Mouse (Mus musculus) limb, embryonic 12.5 days (tissue): ENCODE measurements at regions not wholly inside any gene's neighbourhood (a gene's known extent, or its start where the extent isn't known, plus 50 kb on each side); places are given as distances from the start of the nearest gene placed in this dataset.

Source experiments
- ATAC-seq: fragments of 200-750 bp; cut with Nextera tagmentation; 2 replicates; pipeline ENCODE4 v1.8.0; 2017; ENCODE audit warnings: low read depth, moderate TSS enrichment; ENCODE audit not compliant: insufficient number of reproducible peaks, insufficient read depth, low FRiP score, low TSS enrichment
- H3K27ac ChIP-seq: fragments of 300-500 bp; sonication (generic); 2 replicates; pipeline ENCODE4 v1.5.1; 2016; ENCODE audit warnings: mild to moderate bottlenecking, moderate library complexity
- H3K27me3 ChIP-seq: fragments of 300-500 bp; sonication (generic); 2 replicates; pipeline ENCODE4 v1.6.1; 2016; ENCODE audit warnings: mild to moderate bottlenecking, moderate library complexity
- H3K36me3 ChIP-seq: fragments of 300-500 bp; sonication (generic); 2 replicates; pipeline ENCODE4 v1.6.1; 2016; ENCODE audit warnings: mild to moderate bottlenecking, moderate library complexity
- H3K4me1 ChIP-seq: fragments of 300-500 bp; sonication (generic); replicated peaks from 2 replicates; pipeline ENCODE4 v1.6.1; 2016
- H3K4me2 ChIP-seq: fragments of 300-500 bp; sonication (generic); 2 replicates; pipeline ENCODE4 v1.6.1; 2016; ENCODE audit warnings: mild to moderate bottlenecking, moderate library complexity
- H3K4me3 ChIP-seq: fragments of 300-500 bp; sonication (generic); replicated peaks from 2 replicates; pipeline ENCODE4 v1.5.1; 2016; ENCODE audit warnings: mild to moderate bottlenecking
- H3K9ac ChIP-seq: fragments of 300-500 bp; sonication (generic); replicated peaks from 2 replicates; pipeline ENCODE4 v1.6.1; 2016; ENCODE audit warnings: mild to moderate bottlenecking, moderate library complexity
- H3K9me3 ChIP-seq: fragments of 300-500 bp; sonication (generic); 2 replicates; pipeline ENCODE4 v1.6.1; 2016; ENCODE audit warnings: mild to moderate bottlenecking, moderate library complexity
- WGBS: fragments of 180-500 bp; shearing (Covaris S2); methylation state at CpG from one replicate; pipeline ENCODE4 v1.1.7; 2016; 5-methylcytosine and 5-hydroxymethylcytosine counted together

GRCm38 (mm10) chr1:35930351-35930750, 137.8 kb upstream of the Hs6st1 start:
- Histone ChIP-seq H3K4me2 (no peak overlapping the region), H3K9ac (no peak overlapping the region), H3K27ac (no peak overlapping the region), H3K27me3 (no peaks in the 10 kb centered on the region), H3K4me1 (peaks cover 15% of the 10 kb centered on the region), H3K9me3 (no peaks in the 10 kb centered on the region), H3K36me3 (no peaks in the 10 kb centered on the region), H3K4me3 (no peak overlapping the region)
- 40% methylated on average over 3 of the region's 3 CpGs for WGBS
- ATAC-seq: no peak

DNA sequence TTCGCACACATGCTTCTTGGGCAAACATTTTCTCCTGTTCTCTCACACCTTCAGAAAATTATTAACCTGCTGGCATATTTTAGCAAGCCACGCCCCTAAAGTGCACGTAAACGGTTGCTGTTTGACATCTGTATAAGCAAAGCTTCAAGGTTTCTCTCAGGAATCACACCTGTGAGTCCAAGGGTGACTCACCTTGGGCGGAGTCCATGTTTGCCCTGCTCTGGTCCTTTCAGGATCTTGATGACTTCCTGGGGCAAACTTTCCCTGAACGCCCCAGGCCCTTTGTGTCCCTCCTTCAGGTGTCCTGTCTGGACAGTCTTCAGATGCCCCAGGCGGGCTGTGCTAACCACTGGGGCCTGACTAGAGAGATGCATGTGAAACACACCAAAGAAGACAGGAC, 137.1 kb upstream of the Hs6st1 start:
- Histone ChIP-seq H3K4me2 (no peak overlapping the region), H3K27ac (no peak overlapping the region), H3K4me3 (no peak overlapping the region), H3K9ac (no peak overlapping the region), H3K27me3 (no peaks in the 10 kb centered on the region), H3K36me3 (no peaks in the 10 kb centered on the region), H3K4me1 (peaks cover 15% of the 10 kb centered on the region), H3K9me3 (no peaks in the 10 kb centered on the region)
- ATAC-seq: no peak
- WGBS: 81% methylated on average over 7 of the region's 7 CpGs

GRCm38 (mm10) chr1:35933511-35933910, 134.7 kb upstream of the Hs6st1 start:
- ATAC-seq: no peak
- Histone ChIP-seq H3K4me2 (no peak overlapping the region), H3K4me1 (peaks cover 6% of the 10 kb centered on the region), H3K9ac (no peak overlapping the region), H3K27ac (no peak overlapping the region), H3K4me3 (no peak overlapping the region), H3K9me3 (no peaks in the 10 kb centered on the region), H3K36me3 (no peaks in the 10 kb centered on the region), H3K27me3 (no peaks in the 10 kb centered on the region)
- 93% methylated on average over 7 of the region's 7 CpGs for WGBS

DNA sequence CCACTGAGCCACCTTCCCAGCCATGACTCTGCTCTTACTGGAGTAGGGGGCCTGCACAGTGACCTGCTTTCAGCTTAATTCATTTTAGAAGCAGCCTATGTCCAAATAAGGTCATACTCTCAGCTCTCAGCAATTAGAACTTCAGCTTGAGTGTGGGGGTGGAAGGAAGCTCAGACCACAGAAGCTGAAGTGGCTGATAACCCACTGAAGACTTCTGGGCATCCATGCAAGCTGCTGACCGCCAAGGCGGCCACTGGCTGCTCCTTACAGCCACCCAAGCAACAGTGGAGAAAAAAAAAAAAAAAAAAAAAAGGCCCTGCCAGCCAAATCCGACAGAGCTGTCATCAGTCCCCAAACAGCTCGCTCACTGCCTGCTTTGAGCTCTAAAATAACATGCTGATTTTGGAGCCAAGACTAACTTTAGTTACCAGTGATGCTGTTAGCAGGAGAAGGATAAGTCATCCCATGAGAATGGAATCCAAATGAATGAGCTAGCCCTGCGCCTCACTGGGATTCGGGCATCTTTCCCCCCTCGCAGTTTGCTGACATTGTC, 133.0 kb upstream of the Hs6st1 start:
- no peak overlapping the region for H3K4me3 ChIP-seq
- no peak overlapping the region for H3K9ac ChIP-seq
- H3K4me2 ChIP-seq: no peak overlapping the region
- ATAC-seq: no peak
- WGBS: 52% methylated on average over 7 of the region's 7 CpGs
- peaks cover 6% of the 10 kb centered on the region for H3K4me1 ChIP-seq
- no peaks in the 10 kb centered on the region for H3K27me3 ChIP-seq
- no peak overlapping the region for H3K27ac ChIP-seq
- no peaks in the 10 kb centered on the region for H3K36me3 ChIP-seq
- no peaks in the 10 kb centered on the region for H3K9me3 ChIP-seq

GRCm38 (mm10) chr1:35936362-35937093, 131.7 kb upstream of the Hs6st1 start:
- WGBS: 72% methylated on average over 5 of the region's 5 CpGs
- no peak overlapping the region for H3K9ac ChIP-seq
- ATAC-seq: no peak
- no peak overlapping the region for H3K4me3 ChIP-seq
- no peak overlapping the region for H3K27ac ChIP-seq
- no peaks in the 10 kb centered on the region for H3K36me3 ChIP-seq
- peaks cover 10% of the 10 kb centered on the region for H3K4me1 ChIP-seq
- no peak overlapping the region for H3K4me2 ChIP-seq
- H3K9me3 ChIP-seq: no peaks in the 10 kb centered on the region
- H3K27me3 ChIP-seq: no peaks in the 10 kb centered on the region

DNA sequence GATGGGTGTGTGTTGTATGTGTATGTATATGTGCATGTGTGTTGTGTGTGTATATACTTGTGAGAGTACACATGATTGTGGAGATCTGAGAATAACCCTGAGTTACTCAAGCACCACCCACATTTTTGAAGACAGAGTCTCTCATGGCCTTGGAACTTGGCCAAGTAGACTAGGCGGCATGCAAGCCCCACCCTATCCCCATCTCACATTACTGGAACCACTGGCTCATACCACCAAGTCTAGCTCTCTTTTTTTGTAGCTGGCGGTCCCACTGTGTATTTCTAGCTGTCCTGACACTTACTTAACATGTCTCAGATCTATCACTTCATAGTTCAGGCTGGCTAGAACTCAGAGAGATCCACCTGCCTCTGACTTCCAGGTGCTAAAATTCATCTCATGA, 128.0 kb upstream of the Hs6st1 start:
- H3K36me3 ChIP-seq: no peaks in the 10 kb centered on the region
- no peaks in the 10 kb centered on the region for H3K9me3 ChIP-seq
- WGBS: 67% methylated on average over 2 of the region's 2 CpGs
- no peak overlapping the region for H3K4me3 ChIP-seq
- H3K27me3 ChIP-seq: no peaks in the 10 kb centered on the region
- no peak overlapping the region for H3K27ac ChIP-seq
- ATAC-seq: no peak
- H3K9ac ChIP-seq: no peak overlapping the region
- H3K4me1 ChIP-seq: peaks cover 12% of the 10 kb centered on the region
- H3K4me2 ChIP-seq: no peak overlapping the region

GRCm38 (mm10) chr1:35941642-35942077, 126.5 kb upstream of the Hs6st1 start:
- no peak overlapping the region for H3K9ac ChIP-seq
- H3K4me3 ChIP-seq: no peak overlapping the region
- no peaks in the 10 kb centered on the region for H3K36me3 ChIP-seq
- H3K9me3 ChIP-seq: no peaks in the 10 kb centered on the region
- H3K27ac ChIP-seq: no peak overlapping the region
- no peaks in the 10 kb centered on the region for H3K27me3 ChIP-seq
- no peak overlapping the region for H3K4me2 ChIP-seq
- ATAC-seq: no peak
- H3K4me1 ChIP-seq: peaks cover 12% of the 10 kb centered on the region
- 21% methylated on average over 8 of the region's 8 CpGs for WGBS

DNA sequence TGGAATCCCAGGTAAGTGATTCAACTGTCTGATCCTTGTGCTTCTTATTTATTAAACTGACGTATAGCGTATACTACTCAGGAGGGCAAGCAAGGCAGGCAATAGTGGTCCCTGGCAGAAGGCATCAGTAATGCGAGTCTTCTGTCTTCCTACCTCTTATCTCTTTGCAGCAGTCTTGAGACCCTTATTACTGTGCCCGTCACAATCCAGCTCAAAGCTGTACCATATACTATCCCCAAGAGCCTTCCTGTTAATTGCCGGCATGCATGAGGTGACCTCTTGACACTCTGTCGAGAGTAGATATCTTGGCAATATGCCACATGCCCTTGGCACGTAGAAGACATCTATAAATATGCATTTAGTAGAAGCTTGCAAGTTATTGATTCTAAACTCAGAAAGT, 126.0 kb upstream of the Hs6st1 start:
- Histone ChIP-seq H3K27ac (no peak overlapping the region), H3K9me3 (no peaks in the 10 kb centered on the region), H3K36me3 (no peaks in the 10 kb centered on the region), H3K9ac (no peak overlapping the region), H3K27me3 (no peaks in the 10 kb centered on the region), H3K4me3 (no peak overlapping the region), H3K4me1 (peaks cover 12% of the 10 kb centered on the region), H3K4me2 (no peak overlapping the region)
- WGBS: 68% methylated on average over 7 of the region's 7 CpGs
- ATAC-seq: no peak

DNA sequence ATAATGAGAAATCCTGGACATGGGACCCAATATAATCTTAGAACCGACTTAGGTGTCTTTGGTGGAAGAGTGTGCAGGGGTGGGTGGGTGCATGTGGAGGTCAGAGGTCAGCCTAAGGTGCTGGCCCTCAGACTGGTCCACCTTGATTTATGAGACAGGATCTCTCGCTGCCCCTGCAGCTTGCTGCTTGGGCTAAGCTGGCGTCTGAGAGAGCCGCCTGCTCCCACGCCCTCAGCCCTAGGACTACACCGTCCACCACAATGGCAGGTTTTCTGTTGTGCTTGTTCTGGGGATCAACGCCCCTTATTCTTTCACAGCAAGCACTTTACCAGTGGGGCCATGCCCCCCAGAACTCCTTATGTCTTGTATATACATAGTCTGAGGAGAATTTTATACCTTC, 124.4 kb upstream of the Hs6st1 start:
- H3K4me3 ChIP-seq: no peak overlapping the region
- no peak overlapping the region for H3K4me2 ChIP-seq
- no peaks in the 10 kb centered on the region for H3K36me3 ChIP-seq
- H3K9ac ChIP-seq: no peak overlapping the region
- H3K27ac ChIP-seq: no peak overlapping the region
- no peaks in the 10 kb centered on the region for H3K9me3 ChIP-seq
- peaks cover 12% of the 10 kb centered on the region for H3K4me1 ChIP-seq
- no peak for ATAC-seq
- no peaks in the 10 kb centered on the region for H3K27me3 ChIP-seq
- 29% methylated on average over 7 of the region's 7 CpGs for WGBS

GRCm38 (mm10) chr1:35944376-35944775, 123.8 kb upstream of the Hs6st1 start:
- Histone ChIP-seq H3K4me3 (no peak overlapping the region), H3K9me3 (no peaks in the 10 kb centered on the region), H3K36me3 (no peaks in the 10 kb centered on the region), H3K4me1 (peaks cover 12% of the 10 kb centered on the region), H3K27me3 (no peaks in the 10 kb centered on the region), H3K4me2 (no peak overlapping the region), H3K27ac (no peak overlapping the region), H3K9ac (no peak overlapping the region)
- 67% methylated on average over 5 of the region's 5 CpGs for WGBS
- ATAC-seq: no peak

DNA sequence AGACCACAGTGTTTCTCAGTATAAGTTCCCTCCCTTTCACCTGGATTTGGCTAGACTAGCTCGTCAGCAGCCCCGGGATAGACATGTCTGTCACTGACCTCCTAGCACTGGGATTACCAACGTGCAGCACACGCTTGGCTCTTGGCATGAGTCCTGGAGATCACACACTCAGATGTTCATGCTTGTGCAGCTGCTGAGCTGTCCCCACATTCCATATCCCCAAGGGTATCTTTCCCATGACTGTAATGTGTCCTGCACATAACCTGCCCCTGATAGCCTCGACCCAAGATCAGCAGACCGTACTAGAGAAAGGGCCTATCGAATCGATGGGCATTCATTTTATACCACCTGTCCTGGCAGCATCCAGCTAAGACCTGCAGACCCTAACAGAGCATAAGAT, 123.4 kb upstream of the Hs6st1 start:
- Histone ChIP-seq H3K27ac (no peak overlapping the region), H3K4me2 (no peak overlapping the region), H3K9me3 (no peaks in the 10 kb centered on the region), H3K36me3 (no peaks in the 10 kb centered on the region), H3K27me3 (no peaks in the 10 kb centered on the region), H3K4me3 (no peak overlapping the region), H3K4me1 (peaks cover 12% of the 10 kb centered on the region), H3K9ac (no peak overlapping the region)
- ATAC-seq: no peak
- WGBS: 79% methylated on average over 8 of the region's 8 CpGs

DNA sequence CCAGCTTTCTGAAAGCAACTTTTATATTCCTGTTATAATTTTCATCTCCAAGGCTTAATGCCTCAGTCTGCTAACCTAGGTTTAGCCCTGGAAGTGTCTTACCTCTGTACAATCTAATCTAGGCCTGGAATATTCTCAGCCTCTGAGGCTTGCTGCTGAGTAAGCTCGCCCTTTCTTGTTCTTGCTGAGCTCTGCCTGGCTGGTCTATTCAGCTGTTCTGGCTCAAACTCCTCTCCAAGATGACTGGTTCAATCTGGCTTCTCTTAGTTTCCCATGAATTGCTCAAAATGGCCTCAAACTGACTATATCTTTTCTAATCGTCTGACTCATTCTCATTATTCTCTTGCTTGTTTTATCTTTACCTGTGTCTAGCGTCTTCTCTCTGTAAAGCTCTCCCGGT, 122.6 kb upstream of the Hs6st1 start:
- Histone ChIP-seq H3K27ac (no peak overlapping the region), H3K36me3 (no peaks in the 10 kb centered on the region), H3K4me3 (no peak overlapping the region), H3K4me2 (no peak overlapping the region), H3K9ac (no peak overlapping the region), H3K9me3 (no peaks in the 10 kb centered on the region), H3K27me3 (no peaks in the 10 kb centered on the region), H3K4me1 (peaks cover 12% of the 10 kb centered on the region)
- 84% methylated on average over 4 of the region's 4 CpGs for WGBS
- no peak for ATAC-seq
